26 mouse cellular contexts compared by ENCODE assay signal in the genomic region with DNA sequence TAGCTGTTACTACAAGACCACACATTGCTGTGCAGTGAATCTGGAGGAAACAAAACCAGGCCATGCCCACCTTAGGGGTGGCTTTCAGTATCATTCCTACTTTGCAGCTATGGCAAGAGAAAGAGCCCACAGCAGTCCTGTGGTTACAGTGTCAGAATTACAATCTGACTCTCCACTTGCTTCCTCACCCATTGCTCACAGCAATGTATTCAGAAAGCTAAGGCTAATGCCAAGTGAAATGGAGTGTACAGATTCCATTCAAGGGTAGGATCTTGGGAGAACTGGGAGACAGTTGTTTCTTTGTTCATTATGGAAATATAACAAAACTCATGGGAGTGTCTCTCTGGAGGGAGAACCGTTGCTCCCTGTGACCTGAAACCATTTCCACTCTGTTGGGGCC. TPM values are rescaled to one million over a fixed set of nuclear protein-coding genes. Genes with fewer than 3 reads are reported as not detected.
"Had no signal": no experiment of that assay in that cellular context is flagged by ENCODE, and none has a peak within 500 bp of the region (broad histone marks: within the 10 kb centered on the region; RNA-seq: fewer than 3 reads in every experiment).

No protein-coding gene starts in this region.

- H3K4me3 ChIP-seq: gastrocnemius, adult 2 months; heart, embryonic 10.5 days; heart, embryonic 12.5 days; hindbrain, embryonic 10.5 days; hindbrain, embryonic 12.5 days; hindbrain, embryonic 15.5 days; intestine, embryonic 15.5 days; layer of hippocampus, adult 2 months; left cerebral cortex, adult 2 months; limb, embryonic 10.5 days; limb, embryonic 12.5 days had no signal

- ATAC-seq: inflammation-experienced regulatory T-cells, adult 6 months; intestine, embryonic 15.5 days; intestine, postnatal 0 days had no signal

- DNase-seq: gastrocnemius, adult 2 months; gastrocnemius, postnatal 10 days; gastrocnemius, postnatal 25 days; heart, adult 18-20 months; heart, postnatal 10 days; heart, postnatal 4 days; kidney, adult 18-20 months; kidney, adult 8-10 months; kidney, postnatal 10 days; kidney, postnatal 25 days; kidney, postnatal 4 days; liver had no signal

- H3K4me2 ChIP-seq: heart, embryonic 12.5 days; hindbrain, embryonic 12.5 days; hindbrain, embryonic 15.5 days; intestine, embryonic 15.5 days; limb, embryonic 12.5 days; liver, embryonic 11.5 days had no signal

- H3K9me3 ChIP-seq: heart, embryonic 10.5 days; heart, embryonic 12.5 days; hindbrain, embryonic 10.5 days; hindbrain, embryonic 12.5 days; hindbrain, embryonic 15.5 days; intestine, embryonic 15.5 days; limb, embryonic 10.5 days; limb, embryonic 12.5 days had no signal

- H3K4me1 ChIP-seq: hindbrain, embryonic 10.5 days; hindbrain, embryonic 15.5 days; intestine, embryonic 15.5 days; limb, embryonic 10.5 days; limb, embryonic 12.5 days had no signal

- H3K9ac ChIP-seq: heart, embryonic 12.5 days; hindbrain, embryonic 12.5 days; hindbrain, embryonic 15.5 days; intestine, embryonic 15.5 days; limb, embryonic 12.5 days had no signal

- H3K36me3 ChIP-seq: heart, embryonic 10.5 days; heart, embryonic 12.5 days; hindbrain, embryonic 10.5 days; hindbrain, embryonic 12.5 days; hindbrain, embryonic 15.5 days; intestine, embryonic 15.5 days; limb, embryonic 10.5 days; limb, embryonic 12.5 days had no signal

- H3K27ac ChIP-seq: gastrocnemius, adult 2 months; heart, embryonic 10.5 days; hindbrain, embryonic 10.5 days; hindbrain, embryonic 12.5 days; hindbrain, embryonic 15.5 days; intestine, embryonic 15.5 days; layer of hippocampus, adult 2 months; left cerebral cortex, adult 2 months; limb, embryonic 10.5 days; limb, embryonic 12.5 days had no signal

- H3K27me3 ChIP-seq: heart, embryonic 12.5 days; hindbrain, embryonic 15.5 days; intestine, embryonic 15.5 days had no signal

RNA-seq across cellular contexts. Expression of gene Ppp1r14c, which starts 6.3 kb away (rescaled TPM):
- total RNA-seq: granulocyte monocyte progenitor cell, adult 5-6 weeks had no signal
